Mouse (Mus musculus) kidney, adult 8-10 months (tissue): ENCODE results near the gene Rgl2.
A peak's percentile ranks its signal among the peaks of the same experiment; 100 is the strongest.
"Not testable (repeated sequence)": the region's sequence is repeated elsewhere in the genome, so short reads cannot be mapped to it uniquely, and the experiment has no call there.

Experiments
- DNase-seq, 2 experiments: peaks; one replicate each; pipeline ENCODE4 v3.0.0; 2022

Gene Rgl2

GRCm38 (mm10) chr17:33951021-33951946, 21.9 kb downstream of the Rgl2 start, which contains the start of gene B3galt4:
Gene B3galt4 (minus strand): TSS chr17:33951488.
- DNase-seq = peak; percentile 65 to 67

GRCm38 (mm10) chr17:33952015-33952414, 22.7 kb downstream of the Rgl2 start:
- not testable (repeated sequence) for DNase-seq

DNA sequence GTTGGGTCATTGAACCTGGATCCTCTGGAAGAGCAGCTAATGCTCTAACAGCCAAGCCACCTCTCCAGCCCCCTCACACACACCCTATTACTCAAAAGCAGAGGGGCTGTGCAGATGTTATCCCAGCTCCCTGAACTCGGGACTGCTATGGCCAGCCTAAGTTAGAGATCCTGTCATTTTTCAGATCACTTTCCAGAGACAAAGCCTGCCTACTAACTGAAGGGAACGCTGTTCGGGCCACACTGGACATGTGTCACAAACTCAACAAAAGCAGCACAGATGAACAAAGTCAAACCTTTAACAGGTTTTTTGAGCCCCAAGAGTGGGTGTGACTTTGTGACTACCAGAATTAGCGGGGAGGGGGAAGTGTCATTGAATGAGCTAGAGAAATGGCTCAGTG, 23.5 kb downstream of the Rgl2 start:
- no peak for DNase-seq

GRCm38 (mm10) chr17:33953310-33953709, 24.0 kb downstream of the Rgl2 start:
- DNase-seq = no peak

GRCm38 (mm10) chr17:33953961-33954565, 24.7 kb downstream of the Rgl2 start:
- DNase-seq = no peak

DNA sequence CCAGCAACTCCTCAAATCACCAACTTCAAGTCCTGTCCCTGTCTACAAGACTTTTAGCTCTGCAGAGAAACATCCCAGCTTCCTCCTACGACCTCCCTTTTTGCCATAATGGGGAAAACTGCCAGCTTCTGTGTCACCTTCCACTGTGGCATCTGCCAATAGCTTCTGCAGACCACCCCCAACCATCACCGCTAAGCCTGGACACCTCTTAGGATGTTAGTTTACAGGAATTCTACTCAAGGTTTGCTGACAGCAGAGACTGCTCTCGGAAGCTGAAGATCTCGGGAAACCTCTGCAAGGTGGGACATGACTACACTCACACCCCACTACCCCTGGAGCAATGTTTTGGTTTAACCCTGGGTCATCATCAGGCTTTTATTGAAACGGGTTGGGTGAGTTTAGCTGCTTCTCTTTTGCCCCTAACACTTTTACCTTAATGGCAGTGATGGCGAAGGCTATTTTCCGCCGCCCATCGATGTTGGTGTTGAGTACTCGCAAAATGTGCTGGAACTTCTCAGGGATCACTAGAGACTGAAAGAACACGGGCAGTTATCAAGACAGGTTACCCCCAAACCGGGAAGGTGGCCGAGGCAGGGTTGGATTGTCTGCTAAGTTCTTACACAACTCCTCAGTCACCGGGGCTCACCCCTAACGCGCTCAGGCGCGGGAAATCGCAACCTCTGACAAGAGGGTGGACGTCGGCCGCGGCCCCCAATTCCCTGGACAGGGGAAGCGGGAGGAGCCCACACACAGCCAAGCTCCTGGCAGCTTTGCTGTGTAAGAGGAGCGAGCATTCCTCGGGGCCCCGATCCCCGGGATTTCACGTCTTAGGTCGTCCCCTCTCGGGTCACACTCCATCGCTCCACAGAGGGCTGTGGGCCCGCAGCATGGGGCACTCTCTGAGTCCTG, 25.6 kb downstream of the Rgl2 start:
- DNase-seq = peak; percentile 42

- DNase-seq = peak; percentile 98 to 99
These were observed 26.3 kb downstream of the Rgl2 start, which contains the start of the genes Vps52 and Rps18 for GRCm38 (mm10) chr17:33955555-33956214. Gene Vps52 (plus strand): TSS chr17:33955812. Gene Rps18 (minus strand): TSS chr17:33956001.

DNA sequence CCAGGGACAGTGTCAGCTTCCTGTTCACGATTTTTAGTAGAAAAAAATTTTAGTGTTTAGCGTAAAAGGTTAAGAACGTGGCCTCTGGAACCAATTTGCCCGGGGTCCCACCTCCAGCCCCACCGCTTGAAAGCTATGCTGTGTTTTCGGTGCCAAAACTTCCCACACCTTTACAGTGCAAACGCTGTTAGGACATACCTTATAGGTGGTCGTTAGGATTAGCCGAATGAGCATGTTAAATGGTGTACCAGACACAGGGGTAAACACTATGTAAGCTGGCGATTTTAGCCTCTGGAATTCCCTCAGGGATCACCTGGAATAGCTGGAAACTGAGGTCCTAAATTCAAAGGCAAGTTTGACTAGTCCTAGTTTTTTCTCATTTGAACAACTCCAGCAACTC, 27.0 kb downstream of the Rgl2 start:
- no peak for DNase-seq

GRCm38 (mm10) chr17:33957493-33957892, 28.1 kb downstream of the Rgl2 start:
- no peak for DNase-seq

DNA sequence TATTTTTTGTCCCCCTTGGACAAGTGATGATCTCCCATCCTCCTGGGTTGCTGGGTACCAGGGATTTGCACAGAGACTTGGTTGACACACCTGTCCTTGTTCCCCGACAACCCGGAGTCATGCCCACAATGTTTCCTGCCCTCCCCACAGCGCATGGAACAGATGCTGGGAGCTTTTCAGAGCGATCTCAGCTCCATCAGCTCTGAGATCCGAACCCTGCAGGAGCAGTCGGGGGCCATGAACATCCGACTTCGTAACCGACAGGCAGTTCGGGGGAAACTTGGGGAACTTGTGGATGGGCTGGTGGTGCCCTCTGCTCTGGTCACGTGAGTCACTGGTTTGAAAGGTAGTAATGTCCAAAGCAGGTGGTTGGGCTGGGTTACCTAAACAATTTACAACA, 29.1 kb downstream of the Rgl2 start:
- no peak for DNase-seq

GRCm38 (mm10) chr17:33959135-33959534, 29.8 kb downstream of the Rgl2 start:
- no peak for DNase-seq

GRCm38 (mm10) chr17:33959948-33960347, 30.6 kb downstream of the Rgl2 start:
- no peak for DNase-seq

DNA sequence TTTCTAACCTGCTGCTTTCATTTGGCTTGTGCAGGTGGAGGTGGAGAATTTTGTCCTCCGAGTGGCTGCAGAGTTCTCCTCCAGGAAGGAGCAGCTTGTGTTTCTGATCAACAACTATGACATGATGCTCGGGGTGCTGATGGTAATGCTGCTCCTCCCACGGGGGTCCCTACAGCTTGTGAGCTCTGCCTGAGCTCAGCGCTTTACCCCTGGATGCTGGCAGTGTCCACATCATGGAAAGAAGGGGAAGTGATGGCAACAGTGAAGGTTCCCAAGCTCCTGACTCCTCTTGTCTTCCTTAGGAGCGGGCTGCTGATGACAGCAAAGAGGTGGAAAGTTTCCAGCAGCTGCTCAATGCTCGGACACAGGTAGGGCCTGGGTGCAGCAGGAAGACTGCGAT, 33.5 kb downstream of the Rgl2 start:
- DNase-seq = no peak

GRCm38 (mm10) chr17:33965082-33965845, 35.9 kb downstream of the Rgl2 start:
- DNase-seq = no peak

GRCm38 (mm10) chr17:33965846-33966550, 36.7 kb downstream of the Rgl2 start:
- no peak for DNase-seq

DNA sequence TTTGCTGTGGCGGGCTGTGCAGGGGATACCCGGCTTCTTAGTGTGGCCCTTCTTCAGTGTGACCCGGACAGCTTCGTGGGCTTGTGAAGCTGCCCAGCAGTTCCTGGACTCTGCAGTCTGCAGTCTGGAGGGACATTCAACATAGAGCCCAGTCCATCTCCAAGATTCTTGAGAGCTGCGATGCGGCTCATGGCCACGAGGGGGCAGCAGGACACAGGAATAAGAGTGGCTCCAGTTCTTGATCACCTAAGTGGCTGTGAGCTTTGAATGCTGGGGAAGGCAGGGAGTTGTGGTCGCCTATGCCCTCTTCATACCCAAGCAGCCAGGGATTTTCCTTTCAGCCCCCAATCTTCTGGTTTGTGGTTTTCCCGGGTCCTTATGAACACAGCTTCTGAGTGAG, 39.1 kb downstream of the Rgl2 start:
- peak; percentile 69 to 89 for DNase-seq

- DNase-seq = no peak
These were observed 39.6 kb downstream of the Rgl2 start for GRCm38 (mm10) chr17:33968927-33969326.

DNA sequence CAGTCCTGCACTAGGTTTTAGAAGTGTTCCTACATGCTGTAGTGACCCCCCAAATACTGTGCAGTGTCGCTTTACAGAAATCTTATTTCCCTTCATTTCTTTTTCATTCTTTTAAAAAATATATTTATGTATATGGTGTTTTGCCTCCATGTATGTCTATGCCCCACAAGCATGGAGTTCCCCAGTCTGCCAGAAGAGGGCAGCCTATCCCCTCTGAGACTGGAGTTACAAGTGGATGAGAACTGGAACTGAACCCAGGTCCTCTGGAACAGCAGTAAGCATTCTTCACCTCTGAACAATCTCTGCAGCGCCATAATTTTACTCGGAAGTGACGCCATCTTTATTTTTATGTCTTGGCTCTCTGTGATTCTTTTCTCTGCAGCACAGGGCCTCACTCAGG, 40.1 kb downstream of the Rgl2 start:
- no peak for DNase-seq

DNA sequence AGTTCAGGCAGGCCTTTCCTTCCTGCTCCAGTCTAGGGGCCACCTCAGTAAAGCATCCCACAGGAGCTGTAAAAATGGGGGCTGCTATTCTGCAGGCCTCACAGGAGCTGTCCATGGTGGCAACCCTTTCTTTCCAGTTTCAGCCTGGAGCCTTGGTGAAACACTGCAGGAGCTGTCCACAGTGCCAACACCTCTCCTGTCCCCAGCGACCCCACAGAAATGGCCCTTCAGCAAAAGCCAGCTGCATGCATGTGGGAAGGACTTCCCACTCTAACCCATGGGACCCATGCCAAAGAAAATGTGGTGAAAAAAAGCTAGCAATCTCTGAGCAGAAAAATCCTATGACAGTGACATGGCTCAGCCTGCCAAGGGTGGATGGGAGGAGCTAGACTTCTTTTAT, 43.3 kb downstream of the Rgl2 start:
- no peak for DNase-seq

GRCm38 (mm10) chr17:33973572-33973971, 44.2 kb downstream of the Rgl2 start:
- DNase-seq = no peak
